Mouse (Mus musculus) adrenal gland, postnatal 14 days (tissue): Measurements from ENCODE around the gene Trak1. TPM values are rescaled to one million over a fixed set of nuclear protein-coding genes. Genes with fewer than 3 reads are reported as not detected.

Source experiments
- DNase-seq: peaks from one replicate; pipeline ENCODE4 v3.0.0; 2021; ENCODE audit warnings: mixed read lengths
- total RNA-seq: library from RNA; stranded (reverse); gene quantifications from 2 replicates; pipeline ENCODE4 v1.2.3, GENCODE M21; 2021

Gene Trak1
- total RNA-seq, 1 experiment from 2014 or later, result 84.0 TPM

DNA sequence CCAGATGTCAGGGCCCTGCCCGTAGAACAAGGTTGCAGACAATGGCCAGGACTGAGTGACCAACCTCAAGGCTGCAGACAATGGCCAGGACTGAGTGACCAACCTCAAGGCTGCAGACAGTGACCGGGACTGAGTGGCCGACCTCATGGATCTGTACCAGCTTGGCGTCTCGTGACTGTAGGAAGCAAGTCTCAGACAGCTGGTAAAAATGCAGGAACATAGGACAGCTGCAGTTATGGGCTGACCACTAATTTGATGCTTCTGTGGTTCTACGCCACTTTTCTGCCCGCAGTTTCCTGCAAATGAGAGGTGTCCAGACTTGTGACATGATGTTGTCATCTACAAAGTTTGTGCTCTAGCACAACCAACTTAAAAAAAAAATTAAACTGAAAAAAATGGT is 4.1 kb upstream of the Trak1 start:
- no peak for DNase-seq

DNA sequence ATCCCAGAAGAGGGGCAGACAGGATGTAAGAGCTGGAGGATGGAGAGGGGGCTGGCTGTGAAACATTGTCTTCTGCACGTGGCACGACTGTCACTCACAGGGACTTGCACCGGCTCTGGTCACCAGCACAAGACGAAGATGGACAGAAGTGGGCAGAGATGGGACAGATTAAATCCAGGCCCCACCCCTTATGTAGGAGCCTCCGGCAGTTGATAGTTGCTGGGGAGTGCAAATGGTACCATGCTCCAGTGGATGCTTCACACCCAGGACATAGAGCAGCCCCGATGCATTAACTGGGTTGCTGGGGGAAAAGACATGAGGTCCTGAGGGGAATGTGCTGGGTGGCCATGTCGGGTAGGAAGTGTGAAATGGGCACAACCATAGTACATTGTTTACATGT is 2.1 kb upstream of the Trak1 start:
- no peak for DNase-seq

DNA sequence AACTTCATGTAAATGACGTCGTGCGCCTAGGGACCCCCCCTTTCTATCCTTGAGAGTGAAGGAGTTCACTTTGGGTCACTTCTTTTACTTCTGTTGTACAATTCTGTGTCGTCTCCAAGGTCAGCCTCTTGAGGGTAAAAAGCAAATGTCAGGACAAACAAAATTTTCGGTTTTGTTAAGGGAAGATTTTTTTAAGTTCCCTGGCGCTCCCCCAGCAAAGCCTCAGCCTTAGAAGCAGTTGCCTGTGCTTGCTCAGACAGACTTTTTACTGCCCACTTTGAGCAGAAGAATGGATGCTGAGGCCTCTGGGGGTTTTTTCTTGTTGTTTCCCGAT is 730 bp downstream of the Trak1 start:
- DNase-seq, result no peak

DNA sequence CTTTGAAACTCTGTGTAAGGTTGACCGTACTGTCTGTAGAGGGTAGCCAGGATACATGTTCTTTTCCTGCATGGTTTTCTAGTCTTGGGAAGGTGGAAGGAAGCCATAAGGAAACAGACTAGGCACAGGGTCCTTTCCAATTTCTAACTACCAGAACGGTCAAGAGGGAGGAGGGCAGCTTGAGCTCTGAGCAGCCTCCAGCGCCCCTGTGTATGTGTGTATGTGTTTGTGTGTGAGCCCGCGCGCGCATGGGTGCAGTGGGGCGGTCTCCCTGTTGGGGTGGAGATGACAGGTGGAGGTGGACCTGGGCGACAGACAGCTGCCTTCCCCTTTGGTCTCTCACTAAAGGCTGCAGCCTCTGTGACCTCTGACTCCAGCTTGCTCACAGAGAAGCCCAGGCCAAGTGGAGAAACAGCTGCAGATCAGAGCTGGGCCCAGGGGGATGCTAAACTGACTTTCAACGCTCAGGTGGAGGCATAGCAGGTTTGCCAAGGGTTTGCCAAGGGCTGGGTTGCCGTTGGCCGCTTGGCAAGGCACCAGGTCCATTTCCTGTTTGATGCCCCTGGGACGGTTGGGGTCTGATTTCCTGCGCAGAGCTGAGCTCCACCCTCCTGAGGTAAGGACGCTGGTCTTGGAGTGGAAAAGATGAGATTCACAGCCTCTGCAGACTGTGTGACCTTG is 1.2 kb downstream of the Trak1 start:
- peak; percentile 72 for DNase-seq

DNA sequence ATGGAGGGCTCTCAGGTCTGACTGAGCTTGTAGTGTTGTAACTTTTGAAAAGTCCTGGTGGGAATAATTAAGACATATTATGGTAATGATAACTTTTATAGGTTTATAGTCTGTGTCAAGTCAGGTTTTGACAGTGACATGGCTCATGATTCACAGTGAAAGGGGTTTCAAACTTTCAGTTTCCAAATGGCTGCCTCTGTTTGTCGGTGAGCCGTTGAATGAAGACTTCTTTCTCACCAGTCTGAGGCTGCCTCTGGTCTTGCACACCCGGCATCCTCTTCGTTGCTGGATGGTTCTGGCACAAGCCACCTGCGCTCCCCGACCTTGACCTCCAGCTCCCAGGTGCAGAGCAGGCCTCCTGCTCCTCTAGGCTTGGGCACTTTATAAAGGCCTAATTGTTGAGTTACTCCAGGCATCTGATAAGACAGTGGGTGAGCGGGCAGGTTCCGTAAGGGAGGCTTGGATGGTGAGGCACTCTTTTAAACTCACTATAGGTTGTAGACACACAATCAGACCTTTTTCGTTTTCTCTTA is 2.0 kb downstream of the Trak1 start:
- DNase-seq, result no peak

DNA sequence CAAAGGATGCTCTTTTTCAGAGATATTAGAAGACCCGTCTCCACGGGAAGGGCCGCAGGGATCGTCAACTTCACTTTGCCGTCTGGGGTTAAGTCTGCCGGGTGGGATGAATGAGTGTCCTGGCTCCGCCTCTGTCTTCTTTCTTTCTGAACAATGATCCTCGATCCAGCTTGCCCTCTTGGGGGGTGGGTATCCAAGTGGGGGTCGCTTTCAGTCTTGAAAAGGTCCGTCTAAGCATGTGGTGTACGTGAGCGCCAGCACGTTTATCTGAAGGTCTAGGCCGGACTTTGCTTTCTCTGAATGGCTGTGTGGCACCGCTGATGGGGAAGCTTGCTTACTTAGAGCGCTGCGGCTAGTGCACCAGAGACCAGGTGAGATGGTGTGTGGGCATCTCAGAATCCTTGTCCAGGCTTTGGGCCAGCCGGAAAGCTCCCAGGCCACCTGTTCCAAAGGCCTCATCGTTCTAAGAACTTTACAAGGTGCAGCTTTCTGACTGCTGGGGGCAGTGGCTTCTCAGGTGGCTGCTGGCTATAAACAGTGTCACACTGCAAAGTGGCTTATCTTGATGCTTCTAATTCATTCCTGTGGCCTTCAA is 2.8 kb downstream of the Trak1 start:
- DNase-seq, result no peak

DNA sequence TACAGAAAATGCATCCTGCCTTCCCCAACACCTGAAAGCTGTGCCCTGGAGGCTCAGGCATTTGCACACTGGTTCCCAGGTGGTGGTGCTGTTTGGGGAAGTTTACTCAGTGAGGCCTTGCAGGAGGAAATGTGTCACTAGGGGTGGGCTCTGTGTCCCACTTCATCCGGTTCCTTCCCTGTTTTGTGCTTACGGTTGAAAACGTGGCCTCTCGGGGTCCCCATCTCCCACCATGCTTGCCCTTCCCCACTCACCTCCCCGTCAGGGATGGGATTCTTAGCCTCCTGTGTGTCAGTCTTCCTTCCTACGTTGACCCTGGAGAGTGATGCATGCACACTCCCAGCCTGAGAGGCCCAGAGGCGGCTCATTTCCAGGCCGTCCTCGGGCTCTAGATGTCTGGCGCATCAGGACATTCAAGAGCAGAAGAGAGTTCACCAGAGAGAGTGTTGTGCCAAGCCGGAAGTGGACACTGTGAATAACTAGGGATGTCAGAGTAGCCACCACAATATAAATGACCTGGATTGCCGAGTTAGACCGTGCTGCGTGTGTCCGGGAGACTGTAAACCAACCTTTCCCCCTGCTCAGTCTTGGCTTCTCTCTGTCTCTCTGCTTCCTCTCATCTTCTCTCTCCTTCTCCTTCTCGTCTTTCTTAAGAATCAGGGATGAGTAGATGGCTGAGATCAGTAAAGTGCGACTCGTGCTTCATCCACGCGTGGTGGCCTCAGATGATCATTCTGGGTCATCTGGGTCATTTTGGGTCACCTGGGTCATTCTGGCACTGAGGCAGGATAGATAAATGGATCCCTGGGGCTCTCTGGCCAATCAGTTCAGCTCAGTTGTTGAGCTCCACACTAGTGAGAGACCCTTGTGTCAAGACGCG is 4.0 kb downstream of the Trak1 start:
- no peak for DNase-seq

DNA sequence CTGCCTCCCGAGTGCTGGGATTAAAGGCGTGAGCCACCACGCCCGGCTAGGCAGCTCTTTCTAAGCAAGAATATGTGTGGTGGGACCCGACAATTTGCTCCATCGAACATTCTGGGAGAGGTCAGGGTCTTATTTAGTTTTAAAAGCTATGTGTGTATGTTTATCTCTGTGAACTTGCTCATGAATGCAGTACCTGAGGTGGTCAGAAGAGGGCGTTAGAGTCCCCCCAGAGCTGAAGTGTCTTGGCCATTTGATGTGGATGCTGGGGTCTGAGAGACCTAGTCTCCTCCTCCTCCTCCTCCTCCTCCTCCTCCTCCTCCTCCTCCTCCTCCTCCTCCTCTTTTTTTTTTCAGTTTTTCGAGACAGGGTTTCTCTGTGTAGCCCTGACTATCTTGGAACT is 5.2 kb downstream of the Trak1 start:
- no peak for DNase-seq

DNA sequence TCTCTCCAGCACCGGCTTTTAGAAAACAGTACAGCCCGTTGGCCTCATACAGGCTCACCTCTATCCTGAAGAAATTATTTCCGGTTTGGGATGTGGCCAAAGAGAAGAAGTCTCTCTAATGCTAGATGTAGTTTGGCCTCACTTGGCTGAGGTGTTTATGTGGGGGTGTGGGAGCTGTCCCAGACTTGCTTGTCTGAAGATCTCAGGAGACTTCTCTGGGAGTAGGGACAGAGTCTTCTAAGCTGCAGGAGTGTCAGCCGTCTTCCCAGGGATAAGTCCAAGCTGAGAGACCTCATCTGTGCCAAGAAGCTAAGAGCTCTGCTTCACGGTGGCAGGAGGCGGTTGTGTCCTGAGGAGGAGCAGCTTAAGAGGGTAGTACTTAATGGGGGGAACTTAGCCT is 5.8 kb downstream of the Trak1 start:
- DNase-seq, result no peak

DNA sequence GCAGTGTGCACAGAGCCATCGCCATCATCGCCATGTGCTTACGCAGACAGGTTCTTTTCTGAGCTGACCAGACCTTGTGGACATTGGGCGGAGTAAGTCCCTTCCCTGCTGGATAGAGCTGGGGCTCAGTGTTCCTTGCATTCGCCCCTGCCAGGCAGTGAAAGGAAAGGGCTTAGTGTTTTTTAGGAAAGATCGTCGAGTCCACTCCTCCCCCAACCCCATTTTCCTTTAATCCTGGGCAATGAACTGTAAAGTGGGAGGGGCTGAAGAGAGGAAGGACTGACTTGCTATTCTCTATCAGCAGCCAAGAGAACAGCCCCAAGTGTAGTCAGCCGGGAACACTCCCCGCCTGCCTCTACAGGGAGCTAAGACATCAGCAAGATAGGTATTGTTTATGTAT is 6.4 kb downstream of the Trak1 start:
- DNase-seq, result no peak

DNA sequence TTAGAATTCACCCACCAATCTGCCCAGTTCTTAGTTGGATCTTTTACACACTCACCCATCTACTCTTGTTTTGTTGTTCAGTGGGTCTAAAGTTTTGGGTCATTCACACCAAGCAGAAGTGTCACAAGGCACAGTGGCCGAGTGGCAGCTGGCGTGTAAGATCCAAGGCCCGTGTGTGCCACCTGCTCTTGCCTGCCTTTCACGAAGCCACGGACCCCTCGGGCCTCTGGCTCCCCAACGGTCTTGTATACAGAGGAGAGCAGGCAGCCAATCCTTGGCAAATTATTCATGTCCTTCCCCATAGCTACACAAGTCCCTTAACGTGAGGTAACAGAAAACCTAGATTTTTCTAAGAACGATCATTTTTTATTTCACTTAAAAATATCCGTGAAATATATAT is 7.2 kb downstream of the Trak1 start:
- DNase-seq, result no peak

DNA sequence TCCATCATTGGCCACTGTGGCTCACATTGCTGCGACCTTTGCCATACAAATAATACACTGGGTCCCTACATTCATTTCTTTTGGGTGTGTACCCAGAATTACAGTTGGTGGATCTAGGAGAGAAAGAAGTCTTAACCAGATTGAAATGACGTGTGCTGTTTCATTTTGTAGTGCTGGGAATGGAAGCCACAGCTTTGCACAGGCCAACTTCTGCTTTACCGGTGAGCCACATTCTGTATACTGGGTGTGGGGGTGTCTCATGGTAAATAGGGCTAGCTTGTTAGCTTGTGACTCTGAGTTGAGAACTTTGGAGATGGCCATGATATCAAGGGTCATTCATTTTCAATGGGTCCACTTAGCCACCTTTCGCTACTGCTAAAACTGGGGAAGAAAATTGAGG is 8.2 kb downstream of the Trak1 start:
- no peak for DNase-seq

DNA sequence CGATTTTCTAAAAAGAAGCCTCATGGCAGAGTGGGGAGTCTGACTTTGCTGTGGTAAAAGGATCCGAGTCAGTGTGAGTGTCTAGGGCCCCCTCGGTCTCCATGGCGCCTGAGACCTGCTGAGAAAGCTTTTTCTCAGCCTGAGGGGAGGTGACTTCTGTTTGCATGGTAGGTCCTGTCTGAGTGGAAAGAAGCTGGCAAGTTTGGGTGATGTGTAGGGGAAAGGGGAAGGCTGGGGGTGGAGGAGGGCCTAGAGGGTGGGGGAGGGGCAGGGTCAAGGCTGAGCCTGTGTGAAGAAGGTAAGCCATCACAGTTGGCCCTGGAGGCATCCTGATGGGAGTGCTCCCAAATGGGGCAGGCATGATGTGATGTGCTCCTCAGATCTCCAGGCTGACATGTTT is 12.0 kb downstream of the Trak1 start:
- no peak for DNase-seq

DNA sequence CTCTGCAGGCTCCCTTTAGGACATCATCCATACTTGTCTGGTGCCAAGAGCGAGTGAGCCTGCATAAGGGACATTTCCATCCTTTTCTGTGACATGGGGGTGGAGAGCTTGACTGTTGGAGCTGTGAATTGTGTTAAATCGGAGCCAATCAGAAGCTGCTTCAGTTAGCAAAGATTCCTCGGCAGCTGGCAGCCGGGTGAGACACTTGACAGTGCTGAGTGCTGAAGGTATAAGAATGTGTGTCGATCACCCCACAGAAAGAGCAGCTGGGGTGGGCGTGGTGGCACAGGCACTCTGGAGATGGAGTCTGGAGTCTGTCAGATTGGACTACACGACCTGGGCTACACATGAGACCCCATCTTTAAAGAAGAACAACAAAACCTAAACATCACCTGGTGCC is 13.2 kb downstream of the Trak1 start:
- DNase-seq, result no peak

DNA sequence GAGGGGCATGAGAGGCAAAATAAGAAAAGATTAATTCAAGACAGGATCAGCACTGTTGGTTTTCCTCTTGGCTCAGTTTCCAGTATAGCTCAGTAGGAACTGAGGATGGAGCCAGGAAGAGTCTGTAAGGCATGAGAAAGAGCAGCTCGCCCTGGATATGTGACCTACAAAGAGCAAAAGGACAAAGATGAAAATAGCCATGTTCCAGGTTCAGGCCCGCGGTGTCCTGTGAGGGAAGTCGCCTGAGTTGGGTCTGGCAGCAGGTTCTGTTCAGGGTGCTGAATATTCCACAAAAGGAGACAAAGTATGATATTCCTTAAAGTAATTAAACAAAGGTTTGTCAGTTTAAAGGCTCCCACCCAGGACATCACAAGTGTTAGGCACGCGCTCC is 14.5 kb downstream of the Trak1 start:
- no peak for DNase-seq

DNA sequence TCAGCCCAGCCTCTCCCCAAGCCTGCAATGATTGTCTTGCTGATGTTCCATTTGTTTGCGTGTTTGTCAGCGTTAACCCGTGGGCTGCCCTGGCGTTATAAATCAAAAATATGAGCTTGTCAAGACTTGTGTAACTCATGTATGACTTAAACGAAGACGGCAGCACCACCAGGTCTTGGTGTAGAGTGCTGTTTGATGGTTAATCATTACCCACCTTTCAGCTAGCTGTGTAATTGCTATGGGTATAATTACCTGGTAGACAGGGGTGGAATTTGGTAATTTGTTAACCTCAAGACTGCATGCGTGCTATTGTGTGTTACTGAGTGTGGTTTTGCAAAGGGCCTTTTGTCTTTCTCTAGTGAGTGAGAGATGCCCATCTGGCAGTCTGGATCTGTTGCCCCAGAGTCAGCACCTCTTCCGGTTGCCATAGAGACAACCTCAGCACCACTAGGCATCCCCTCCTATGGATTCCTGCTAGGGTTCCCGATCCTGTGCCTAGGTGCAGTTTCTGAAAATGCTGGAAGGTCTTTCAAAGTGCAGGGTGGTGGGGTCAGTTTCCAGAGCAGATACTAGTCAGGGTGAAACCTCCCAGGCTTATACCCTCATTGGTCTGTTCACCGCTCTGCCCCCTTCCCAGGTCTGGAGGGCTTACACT is 15.1 kb downstream of the Trak1 start:
- no peak for DNase-seq

DNA sequence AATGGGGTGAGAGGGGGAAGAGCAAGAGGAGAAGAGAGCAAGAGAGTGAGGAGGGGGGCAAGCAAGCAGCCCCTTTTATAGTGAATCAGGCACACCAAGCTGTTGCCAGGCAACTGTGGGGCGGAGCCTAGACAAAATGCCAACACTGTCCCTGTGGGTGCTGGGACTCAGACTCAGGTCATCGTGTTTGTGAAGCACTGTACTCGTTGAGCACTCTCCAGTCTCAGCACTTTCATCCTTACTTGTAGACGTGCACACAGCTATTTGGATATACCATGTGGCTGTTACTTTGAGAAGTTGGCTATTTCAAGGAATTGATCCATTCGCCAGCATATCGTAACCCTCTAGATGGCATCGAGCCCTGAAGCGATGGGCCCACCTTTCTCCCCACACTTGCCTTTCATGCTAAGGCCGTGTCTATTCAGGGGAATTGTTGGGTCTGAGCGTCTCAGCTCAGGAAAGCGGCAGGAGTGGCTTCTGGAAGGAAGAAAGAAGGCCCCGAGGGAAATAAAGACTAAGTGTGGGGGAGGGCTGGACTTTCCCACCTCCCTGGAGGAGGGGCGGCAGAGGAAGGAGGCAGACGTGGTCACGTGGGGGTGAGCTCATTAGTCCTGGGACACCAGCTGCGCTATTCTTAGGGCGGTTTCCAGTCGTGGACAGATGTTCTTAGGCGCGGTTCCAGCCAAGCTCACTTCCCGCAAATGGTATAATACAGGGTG is 16.5 kb downstream of the Trak1 start:
- peak; percentile 85 for DNase-seq

DNA sequence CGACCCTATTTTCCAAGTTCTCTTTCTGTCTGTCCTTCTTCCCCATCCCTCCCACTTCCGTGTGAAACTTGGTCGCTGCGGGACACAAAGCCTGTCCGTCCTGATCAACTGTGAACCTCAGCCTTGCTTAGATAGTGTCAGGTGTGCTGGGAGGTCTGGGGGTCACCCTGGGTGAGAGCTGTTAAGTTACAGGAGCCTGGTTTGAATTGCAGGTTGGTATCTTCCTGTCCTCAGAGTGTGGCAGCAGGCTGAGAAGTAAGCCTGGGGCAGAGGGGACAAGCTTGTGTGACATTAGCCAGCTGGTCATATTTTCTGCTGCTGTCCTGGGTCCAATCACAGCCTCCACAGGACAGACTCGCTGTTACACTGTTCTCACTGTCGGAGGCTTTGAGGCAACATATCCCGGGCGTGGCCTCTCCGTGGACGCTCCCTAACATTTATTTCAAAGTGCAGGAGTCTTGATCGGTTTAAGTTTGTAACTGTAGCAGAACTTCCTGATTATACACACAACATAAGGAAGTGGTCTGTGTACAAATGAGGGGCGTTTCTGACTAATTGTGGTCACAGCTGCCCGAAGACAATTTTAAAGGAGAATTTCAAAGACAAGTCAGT is 17.3 kb downstream of the Trak1 start:
- DNase-seq, result no peak

DNA sequence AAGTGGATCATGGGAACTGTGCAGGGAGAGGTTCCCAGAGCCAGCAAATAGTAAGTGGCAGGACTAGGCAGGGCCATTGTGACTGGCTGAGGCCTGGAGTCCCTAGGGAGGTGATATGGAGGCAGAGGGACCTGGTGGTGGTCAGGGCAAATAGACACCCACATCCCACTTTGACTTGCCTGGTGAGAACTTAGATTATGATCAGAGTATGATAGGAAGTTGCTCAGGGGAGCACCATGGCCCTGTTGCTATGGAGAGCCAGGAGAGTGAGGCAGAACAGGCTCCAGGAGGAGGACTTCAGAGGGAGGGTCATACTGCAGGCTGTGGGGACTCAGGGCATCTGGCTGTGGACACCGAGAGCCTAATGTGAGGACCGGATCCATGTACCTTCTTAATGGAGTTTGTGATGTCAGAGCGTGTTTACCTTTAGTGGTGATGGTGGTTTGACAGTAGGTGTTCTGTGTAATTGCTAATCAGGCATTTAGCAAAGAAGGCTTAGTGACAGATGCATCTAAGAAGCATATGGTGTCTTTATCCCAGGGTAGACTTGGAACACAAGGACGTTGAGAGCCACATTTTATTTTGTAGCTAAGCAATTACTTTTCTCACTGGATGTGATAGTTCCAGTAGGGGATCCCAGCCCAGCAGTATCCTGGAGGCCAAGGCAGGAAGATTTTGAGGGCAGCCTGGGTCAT is 18.7 kb downstream of the Trak1 start:
- no peak for DNase-seq

DNA sequence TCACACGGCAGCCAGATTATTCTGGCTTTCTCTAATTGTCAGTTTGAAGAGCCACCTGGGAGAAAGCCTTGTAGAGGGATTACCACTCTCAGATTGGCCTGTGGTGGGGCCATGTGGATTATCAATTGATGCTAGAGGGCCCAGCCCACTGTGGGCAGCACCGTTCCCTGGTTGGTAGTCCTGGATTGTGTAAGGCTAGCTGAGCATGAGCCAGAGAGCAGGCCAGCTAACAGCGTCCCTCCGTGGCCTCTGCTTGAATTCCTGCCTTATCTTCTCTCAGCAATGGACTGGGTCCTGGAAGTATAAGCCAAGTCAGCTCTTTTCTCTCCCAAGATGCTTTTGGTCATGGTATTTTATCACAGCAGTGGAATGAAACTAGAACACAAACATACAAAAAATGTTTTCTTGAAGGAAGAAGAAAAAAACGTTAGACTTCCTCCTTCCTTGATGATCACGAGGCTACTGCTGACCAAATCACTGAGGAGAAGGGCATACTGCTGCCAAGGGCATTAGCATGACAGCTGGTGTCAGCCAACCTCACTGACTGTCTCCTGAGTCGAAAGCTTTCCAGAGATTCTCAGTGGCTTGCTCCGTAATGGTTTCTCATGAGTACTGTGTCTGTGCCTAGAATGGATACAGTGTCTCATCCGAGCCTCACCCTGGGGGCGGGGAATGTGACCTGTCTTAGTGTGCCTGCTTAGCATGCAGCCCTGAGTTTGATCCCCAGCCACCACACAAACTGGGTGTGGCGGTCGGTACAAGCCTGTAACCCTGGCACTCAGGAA is 19.5 kb downstream of the Trak1 start:
- peak; percentile 62 for DNase-seq
